Mouse (Mus musculus) brown adipose tissue, adult 24 weeks (tissue): ENCODE measurements around the gene Pet100. TPM values are rescaled to one million over a fixed set of nuclear protein-coding genes. Genes with fewer than 3 reads are reported as not detected.
A peak's percentile ranks its signal among the peaks of the same experiment; 100 is the strongest.

Experiments used
- H3K27ac ChIP-seq: fragments of 200-500 bp; replicated peaks from 2 replicates; pipeline ENCODE4 v1.5.1; 2012; ENCODE audit warnings: low read depth, mild to moderate bottlenecking, low read length
- H3K4me1 ChIP-seq: fragments of 200-500 bp; 2 replicates; pipeline ENCODE4 v1.6.1; 2012; ENCODE audit warnings: low read length, mixed read lengths; ENCODE audit not compliant: control insufficient read depth, insufficient read depth, insufficient read length
- H3K4me3 ChIP-seq: fragments of 200-500 bp; 2 replicates; pipeline ENCODE4 v1.5.1; 2012; ENCODE audit warnings: low read depth, mild to moderate bottlenecking, low read length, moderate library complexity; ENCODE audit not compliant: insufficient read depth
- polyA plus RNA-seq: library from polyadenylated mRNA; stranded (reverse); fragments of >200 nt; gene quantifications from 2 replicates; pipeline ENCODE4 v1.2.4, GENCODE M21; 2012; ENCODE audit not compliant: missing spikeins, insufficient read depth, insufficient read length

Pet100 gene
- polyA plus RNA-seq, 1 experiment: 399 TPM

DNA sequence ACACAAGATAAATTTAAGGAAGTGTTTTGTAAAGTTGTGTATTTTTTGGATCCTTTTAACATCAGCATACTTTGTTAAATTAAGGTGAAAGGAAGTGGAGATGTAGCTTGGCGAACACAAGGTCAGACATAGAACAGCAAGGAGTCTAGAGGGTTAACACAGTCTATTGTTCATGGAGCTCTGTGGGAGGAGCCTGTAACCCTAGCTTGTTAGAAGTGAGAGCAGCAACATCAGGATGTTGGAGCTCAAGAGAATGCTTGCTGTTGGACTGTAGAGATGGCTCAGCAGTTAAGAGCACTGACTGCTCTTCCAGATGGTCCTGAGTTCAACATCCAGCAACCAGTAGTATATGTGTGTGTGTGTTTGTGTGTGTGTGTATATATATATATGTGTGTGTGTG lies 27.6 kb downstream of the Pet100 start:
- Histone ChIP-seq H3K27ac (no peak overlapping the region), H3K4me1 (peaks cover 13% of the 10 kb centered on the region; the same call in 1 of the 2 replicates), H3K4me3 (no peak overlapping the region)

- H3K4me1 ChIP-seq: peaks cover 17% of the 10 kb centered on the region
- H3K4me3 ChIP-seq: no peak overlapping the region
- H3K27ac ChIP-seq: no peak overlapping the region
These were observed 31.5 kb downstream of the Pet100 start for GRCm38 (mm10) chr8:3652845-3653244.

- no peak overlapping the region for H3K4me3 ChIP-seq
- H3K4me1 ChIP-seq: peaks cover 13% of the 10 kb centered on the region; the same call in 1 of the 2 replicates
- H3K27ac ChIP-seq: no peak overlapping the region
These were observed 33.6 kb downstream of the Pet100 start for GRCm38 (mm10) chr8:3654726-3655508.

- H3K4me3 ChIP-seq: no peak within 1 kb of the TSS
- no peak within 1 kb of the TSS for H3K27ac ChIP-seq
- peaks cover 13% of the 10 kb centered on the region; the same call in 1 of the 2 replicates for H3K4me1 ChIP-seq
These were observed 34.2 kb downstream of the Pet100 start, which contains the start of gene Retn for GRCm38 (mm10) chr8:3655526-3655925. TSS of gene Retn (plus strand) at chr8:3655770.

DNA sequence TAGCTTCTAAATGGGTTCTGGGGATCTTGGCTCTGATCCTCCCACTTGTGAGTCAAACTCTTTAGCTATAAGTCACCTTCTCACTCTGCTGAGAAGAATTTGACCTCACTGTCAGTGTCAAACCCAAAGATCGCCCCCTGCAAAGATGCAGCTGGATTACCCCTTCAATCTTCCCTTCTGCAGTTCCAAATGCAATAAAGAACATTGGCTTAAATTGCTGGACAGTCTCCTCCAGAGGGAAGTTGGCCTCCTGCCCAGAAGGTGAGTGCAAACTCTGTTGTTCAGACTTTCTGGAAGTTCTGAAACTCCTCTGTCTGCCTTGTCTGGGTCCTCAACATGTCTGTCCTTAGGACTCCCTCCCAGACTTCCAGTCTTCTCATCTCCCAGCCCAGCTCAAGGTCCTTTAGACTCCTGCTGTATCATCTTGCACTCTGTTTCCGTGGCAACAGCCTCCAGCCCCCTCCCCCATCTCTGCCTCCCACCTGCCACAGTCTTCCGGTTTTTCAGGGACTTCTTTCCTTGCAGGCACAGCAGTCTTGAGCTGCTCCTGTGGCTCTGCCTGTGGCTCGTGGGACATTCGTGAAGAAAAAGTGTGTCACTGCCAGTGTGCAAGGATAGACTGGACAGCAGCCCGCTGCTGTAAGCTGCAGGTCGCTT lies 35.5 kb downstream of the Pet100 start:
- H3K27ac ChIP-seq: no peak overlapping the region
- H3K4me1 ChIP-seq: peaks cover 13% of the 10 kb centered on the region; the same call in 1 of the 2 replicates
- H3K4me3 ChIP-seq: no peak overlapping the region

GRCm38 (mm10) chr8:3660889-3661288 lies 39.5 kb downstream of the Pet100 start:
- H3K4me3 ChIP-seq: no peak overlapping the region
- peaks cover 7% of the 10 kb centered on the region; the same call in 1 of the 2 replicates for H3K4me1 ChIP-seq
- H3K27ac ChIP-seq: no peak overlapping the region

- Histone ChIP-seq H3K4me3 (no peak overlapping the region), H3K27ac (no peak overlapping the region), H3K4me1 (no peaks in the 10 kb centered on the region; the same call in 1 of the 2 replicates)
These were observed 43.1 kb downstream of the Pet100 start for GRCm38 (mm10) chr8:3664405-3664804.

- H3K27ac ChIP-seq: no peak within 1 kb of the TSS
- no peak within 1 kb of the TSS for H3K4me3 ChIP-seq
- no peaks in the 10 kb centered on the region; the same call in 1 of the 2 replicates for H3K4me1 ChIP-seq
These were observed 44.2 kb downstream of the Pet100 start, which contains the start of gene Mcemp1 for GRCm38 (mm10) chr8:3665507-3665906. TSS of gene Mcemp1 (plus strand) at chr8:3665754.

GRCm38 (mm10) chr8:3670388-3670787 lies 49.0 kb downstream of the Pet100 start:
- Histone ChIP-seq H3K4me1 (no peaks in the 10 kb centered on the region), H3K27ac (no peak overlapping the region), H3K4me3 (no peak overlapping the region)

GRCm38 (mm10) chr8:3671980-3672491 lies 50.7 kb downstream of the Pet100 start, which contains the start of gene Fcor:
TSS of gene Fcor (minus strand) at chr8:3672362.
- no peaks in the 10 kb centered on the region for H3K4me1 ChIP-seq
- H3K27ac ChIP-seq: no peak within 1 kb of the TSS
- peak within 1 kb of the TSS; percentile 78 for H3K4me3 ChIP-seq

GRCm38 (mm10) chr8:3674671-3675070 lies 53.3 kb downstream of the Pet100 start:
- Histone ChIP-seq H3K4me1 (peaks cover 4% of the 10 kb centered on the region; the same call in 1 of the 2 replicates), H3K27ac (no peak overlapping the region), H3K4me3 (no peak overlapping the region)

Other genes starting within 250 kb of the Pet100 start
- 9.0 and 11.1 TPM in 2 replicates for gene Arhgef18, start 228.5 kb upstream of the Pet100 start, polyA plus RNA-seq
- 11.4 and 12.6 TPM in 2 replicates for gene Pex11g, start 153.9 kb upstream of the Pet100 start, polyA plus RNA-seq
- not detected in 2 replicates for gene Tex45, start 150.7 kb upstream of the Pet100 start, polyA plus RNA-seq
- gene Zfp358, start 128.4 kb upstream of the Pet100 start, polyA plus RNA-seq: 12.6 and 13.9 TPM in 2 replicates
- gene Mcoln1, start 121.1 kb upstream of the Pet100 start, polyA plus RNA-seq: 31.7 and 41.0 TPM in 2 replicates
- gene Pnpla6, start 106.2 kb upstream of the Pet100 start, polyA plus RNA-seq: 11.3 and 12.3 TPM in 2 replicates
- 3.7 and 6.5 TPM in 2 replicates for gene C330021F23Rik, start 53.6 kb upstream of the Pet100 start, polyA plus RNA-seq
- 11.3 and 14.4 TPM in 2 replicates for gene Camsap3, start 34.3 kb upstream of the Pet100 start, polyA plus RNA-seq
- gene Xab2, start 232 bp upstream of the Pet100 start, polyA plus RNA-seq: 11.9 and 12.2 TPM in 2 replicates
- gene Pcp2, start 4.0 kb downstream of the Pet100 start, polyA plus RNA-seq: not detected in 2 replicates
- gene Stxbp2, start 9.4 kb downstream of the Pet100 start, polyA plus RNA-seq: 45.5 and 96.4 TPM in 2 replicates
- 212 and 269 TPM in 2 replicates for gene Retn, start 34.2 kb downstream of the Pet100 start, polyA plus RNA-seq
- gene Mcemp1, start 44.2 kb downstream of the Pet100 start, polyA plus RNA-seq: not detected in 2 replicates
- gene Fcor, start 50.8 kb downstream of the Pet100 start, polyA plus RNA-seq: 210 and 321 TPM in 2 replicates
- 13.6 and 22.3 TPM in 2 replicates for gene Trappc5, start 54.8 kb downstream of the Pet100 start, polyA plus RNA-seq
- 0.83 TPM in 1 of 2 replicates, not detected in the other for gene Fcer2a, start 72.6 kb downstream of the Pet100 start, polyA plus RNA-seq
- gene Clec4g, start 99.1 kb downstream of the Pet100 start, polyA plus RNA-seq: not detected in 2 replicates
- 6.4 and 10.3 TPM in 2 replicates for gene Cd209a, start 127.4 kb downstream of the Pet100 start, polyA plus RNA-seq
- not detected in 2 replicates for gene Cd209e, start 232.8 kb downstream of the Pet100 start, polyA plus RNA-seq